Mouse (Mus musculus): ENCODE measurements around the gene Nubpl. TPM values are rescaled to one million over a fixed set of nuclear protein-coding genes. Genes with fewer than 3 reads are reported as not detected.
"Not testable (repeated sequence)": the region's sequence is repeated elsewhere in the genome, so short reads cannot be mapped to it uniquely, and the experiment has no call there.

Nubpl gene
- total RNA-seq (2021) = 1 to 10 TPM; 6.4 to 6.8 TPM

DNA sequence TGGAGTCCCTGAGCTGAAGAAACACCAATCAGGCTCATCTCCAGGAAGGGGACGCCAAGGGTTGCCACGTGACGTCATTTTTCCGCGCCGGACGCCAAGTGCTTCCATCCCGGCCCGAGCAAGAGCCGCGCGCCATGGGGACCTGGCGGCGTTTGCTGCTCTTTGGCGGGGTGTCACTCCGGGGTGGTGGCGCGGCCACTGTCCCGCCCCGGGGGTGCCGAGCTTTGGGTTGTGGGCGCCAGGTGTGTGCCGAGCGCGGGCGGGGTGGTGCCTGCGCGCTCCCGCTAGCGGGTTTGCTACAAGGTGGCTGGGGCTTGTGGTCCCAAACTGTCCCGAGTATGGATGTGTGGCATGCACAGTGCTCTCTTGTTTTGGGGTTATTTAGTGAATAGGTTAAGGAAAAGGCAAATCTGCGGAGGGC is at the start of gene Nubpl:
Gene Nubpl (plus strand): TSS at position 88 of the 421 bp plus-strand sequence.
- DNase-seq = peak; percentile 97

DNA sequence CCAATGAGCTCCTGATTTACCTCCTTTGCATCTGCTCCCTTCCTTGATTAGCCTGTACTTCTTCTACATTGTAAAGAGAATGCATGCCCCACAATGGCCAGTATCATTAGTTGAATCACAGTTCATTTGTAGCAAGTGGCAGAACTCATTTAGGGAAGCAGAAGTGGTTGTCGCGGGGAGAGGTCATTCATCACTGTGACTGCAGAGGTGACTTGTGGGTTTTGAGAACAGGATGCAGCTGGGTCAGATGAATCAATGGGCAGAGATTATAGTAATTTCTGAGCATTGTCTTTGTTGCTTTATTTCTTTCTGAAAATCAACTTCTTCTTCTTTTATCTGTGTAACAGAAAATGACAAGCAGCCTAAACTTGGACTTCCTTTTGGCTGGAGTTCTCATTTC is 48.2 kb upstream of the Nubpl start:
- no peak for DNase-seq

DNA sequence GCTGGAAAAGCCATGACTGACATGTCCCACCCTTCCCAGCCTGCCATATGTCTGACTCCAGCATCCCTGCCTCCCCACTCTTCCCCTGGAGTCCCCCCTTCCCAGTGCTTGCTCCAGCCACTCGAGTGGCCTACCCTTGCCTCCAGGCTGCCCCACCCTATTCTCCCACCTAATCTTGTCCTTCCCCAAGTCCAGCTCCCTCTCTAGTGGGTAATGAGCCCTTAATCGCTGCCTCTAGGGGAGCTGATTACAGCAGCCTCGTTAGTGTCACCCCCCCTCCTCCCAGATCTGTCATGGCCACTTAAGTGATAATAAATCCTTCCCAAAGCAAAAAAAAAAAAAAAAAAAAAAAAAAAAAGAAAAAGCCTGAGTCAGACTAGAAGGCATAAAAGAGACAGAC is 18.2 kb upstream of the Nubpl start:
- DNase-seq = not testable (repeated sequence)

DNA sequence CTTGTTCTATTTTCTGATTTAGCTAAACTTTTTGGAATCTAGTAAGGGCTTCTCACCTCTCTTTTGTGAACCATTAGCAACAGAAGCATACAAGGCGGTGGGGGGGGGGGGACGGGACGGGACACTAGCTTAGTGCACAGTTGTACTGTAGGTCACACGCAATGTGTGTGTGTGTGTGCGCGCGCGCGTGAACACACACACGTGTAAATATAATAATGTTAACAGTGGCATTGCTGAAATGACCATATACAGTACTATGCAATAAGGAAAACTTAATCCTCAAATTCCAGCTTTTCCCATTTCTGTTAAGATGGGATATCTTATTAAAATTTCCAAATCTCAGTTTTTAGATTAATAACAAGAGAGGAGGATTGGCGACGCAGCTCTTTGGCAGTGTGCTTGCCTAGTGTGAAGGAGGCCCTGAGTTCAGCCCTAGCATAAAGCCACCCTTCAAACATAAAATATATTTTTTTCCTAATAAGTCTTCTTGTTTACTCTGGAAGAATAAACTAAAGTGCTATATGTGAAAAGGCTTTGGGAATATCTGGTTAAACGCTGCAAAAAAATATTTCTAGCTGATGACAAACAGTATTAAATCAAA is 388 bp upstream of the Nubpl start:
- DNase-seq = no peak

DNA sequence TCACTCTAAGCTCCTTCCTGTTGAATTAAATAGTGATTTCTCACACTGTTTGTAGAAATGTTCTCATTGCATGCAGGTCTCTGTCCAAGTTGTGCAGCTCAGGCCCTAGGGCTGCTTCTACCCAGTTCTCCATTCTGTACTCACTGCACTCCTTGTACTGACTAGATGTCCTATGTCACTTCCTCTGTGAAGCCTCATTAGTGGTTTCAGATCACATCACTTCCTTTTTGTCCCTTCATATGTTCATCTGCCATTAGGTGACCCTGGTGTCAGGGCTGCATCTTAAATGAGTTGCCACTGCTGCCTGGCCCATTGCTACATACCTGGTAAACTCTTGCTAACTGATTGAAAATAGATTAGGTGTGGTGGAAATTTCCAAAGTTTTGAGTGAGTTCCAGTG is 22.7 kb downstream of the Nubpl start:
- DNase-seq = no peak

DNA sequence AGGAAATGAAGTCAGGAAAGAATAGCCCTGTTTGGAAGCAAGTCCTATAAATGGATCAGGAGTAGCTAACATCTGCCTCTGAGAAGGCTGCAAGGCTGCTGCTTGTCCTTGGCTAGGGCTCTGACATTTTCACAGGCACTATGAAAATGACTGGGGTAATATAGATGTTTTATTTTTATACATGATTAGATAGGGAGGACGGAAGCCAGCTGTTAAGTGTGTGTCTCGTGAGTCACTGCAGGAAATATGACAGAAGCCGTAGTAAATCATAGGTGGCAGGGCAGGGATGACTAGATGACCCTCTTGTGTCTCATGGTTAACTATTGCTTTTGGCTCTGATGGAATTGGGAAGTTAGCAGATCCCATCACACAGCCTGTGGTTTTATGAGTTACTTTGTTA is 28.9 kb downstream of the Nubpl start:
- DNase-seq = no peak

DNA sequence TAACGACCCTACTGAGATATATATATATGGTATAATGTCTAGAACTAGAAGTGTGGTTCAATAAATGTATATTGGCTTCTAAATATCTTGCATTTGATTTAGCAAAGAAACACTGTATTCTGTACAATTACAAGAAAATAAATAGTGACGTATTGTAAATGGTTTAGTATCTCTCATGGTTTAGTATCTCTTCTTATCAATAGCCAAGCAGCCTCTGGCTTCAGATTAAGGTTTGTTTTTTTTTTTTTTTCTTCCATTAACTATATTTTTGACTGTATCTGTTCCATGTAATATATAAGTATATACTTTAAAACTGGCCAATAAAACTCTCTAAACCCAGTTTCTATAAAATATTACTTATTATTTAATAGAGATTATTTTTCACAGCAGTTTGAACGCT is 31.5 kb downstream of the Nubpl start:
- no peak for DNase-seq

DNA sequence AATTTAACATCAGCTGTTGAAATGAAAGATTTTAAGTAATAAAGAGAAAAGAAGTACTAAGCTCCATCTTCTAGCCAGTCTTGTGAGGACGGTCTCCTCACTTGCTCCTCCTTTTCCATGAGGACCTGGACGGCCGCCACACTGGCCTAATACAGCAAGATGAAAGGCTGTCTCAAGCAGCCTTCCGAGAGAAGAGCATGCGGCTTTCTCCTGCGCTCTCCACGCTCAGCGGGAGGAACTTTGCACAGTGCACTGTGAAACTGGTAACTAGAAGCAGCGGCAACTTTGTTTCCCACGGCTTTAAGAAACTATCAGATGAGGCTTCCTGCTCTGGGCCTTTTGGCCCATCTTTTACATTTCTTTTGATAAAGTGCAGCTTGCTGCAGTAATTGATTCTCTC is 34.7 kb downstream of the Nubpl start:
- DNase-seq = peak; percentile 30

DNA sequence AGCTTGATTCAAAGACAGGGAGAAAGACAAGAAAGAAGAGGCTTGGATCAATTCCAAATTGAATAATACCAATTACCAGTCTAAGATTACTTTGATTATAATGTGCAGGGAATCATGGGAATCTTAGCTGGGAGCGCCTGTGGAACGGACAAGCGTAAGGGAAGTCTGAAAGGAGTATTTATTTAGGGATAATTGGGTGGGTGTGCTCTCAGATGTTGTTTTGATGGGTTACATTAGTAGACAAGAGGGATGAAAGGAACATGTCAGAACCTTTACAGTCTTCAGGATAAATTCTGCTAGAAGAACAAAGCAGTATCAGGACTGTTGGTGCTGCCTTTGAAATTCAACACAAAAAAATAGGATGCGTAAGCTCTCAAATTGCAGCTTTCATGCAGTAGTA is 40.8 kb downstream of the Nubpl start:
- no peak for DNase-seq

DNA sequence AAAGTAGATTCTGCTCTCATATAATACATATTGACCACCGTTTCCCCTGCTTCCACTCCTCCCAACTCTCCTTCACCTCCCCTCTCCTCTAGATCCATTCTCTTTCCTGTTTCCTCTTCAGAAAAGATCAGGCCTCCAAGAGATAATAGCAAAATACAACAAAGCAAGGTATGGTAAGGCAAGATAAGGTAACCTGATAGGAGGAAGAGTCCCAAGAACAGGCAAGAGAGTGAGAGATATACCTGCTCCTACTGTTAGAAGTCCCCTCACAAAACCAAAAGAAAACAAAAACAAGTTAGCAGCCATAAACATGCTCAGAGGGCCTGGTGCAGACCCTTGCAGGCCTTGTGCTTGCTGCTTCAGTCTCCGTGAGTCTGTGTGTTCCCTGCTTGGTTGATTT is 49.1 kb downstream of the Nubpl start:
- no peak for DNase-seq

DNA sequence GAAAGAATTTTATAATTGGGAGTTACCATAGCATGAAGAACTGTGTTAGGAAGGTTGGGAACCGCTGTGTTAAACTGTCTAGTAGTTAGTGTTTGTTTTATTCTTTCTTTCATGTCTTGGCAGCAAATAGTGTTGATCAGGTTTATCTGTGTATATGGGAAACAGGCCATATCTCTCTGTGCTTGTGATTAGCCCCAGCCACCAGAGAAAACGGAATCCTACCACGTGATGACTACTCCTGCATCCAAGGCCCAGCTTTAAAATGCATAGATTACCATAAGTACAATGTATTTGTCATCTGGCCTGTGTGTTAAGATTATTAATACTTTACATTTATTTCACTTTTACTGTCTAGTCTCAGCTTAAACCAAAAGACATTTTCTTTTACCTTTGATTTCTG is 51.9 kb downstream of the Nubpl start:
- DNase-seq = no peak

DNA sequence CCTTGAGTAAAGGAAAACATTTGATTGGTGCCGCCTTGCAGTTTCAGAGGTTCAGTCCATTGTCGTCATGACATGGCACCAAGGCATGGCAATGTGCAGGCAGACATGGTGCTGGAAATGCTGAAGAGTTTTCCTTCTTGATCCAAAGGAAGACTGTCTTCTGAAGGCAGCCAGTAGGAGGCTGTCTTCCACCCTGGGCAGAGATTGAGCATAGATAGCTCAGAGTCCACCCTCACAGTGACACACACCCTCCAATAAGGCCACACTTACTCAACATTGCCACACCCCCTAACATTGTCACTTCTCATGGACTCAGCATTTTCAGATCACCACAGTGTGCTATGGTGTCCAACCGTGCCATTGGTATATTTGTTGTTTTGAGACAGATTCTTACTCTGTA is 54.5 kb downstream of the Nubpl start:
- no peak for DNase-seq

DNA sequence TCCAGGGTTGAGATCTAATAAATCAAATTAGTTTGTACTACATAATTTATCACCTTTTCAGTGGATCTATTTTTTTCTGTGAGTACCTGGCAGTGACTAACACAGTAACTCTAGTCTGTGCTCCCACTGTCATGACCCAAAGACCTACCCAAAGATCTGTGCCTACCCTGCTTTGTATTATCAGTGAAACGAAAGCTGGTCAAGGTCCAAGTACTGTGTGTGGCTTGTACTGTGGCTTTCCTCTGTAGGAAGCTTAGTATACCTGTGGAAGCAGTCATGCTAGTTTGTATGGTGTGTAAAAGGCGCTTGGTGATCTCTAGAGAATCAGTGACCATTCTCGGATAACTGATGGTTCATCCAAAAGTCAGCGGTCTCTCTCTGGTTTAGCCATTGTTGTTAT is 57.4 kb downstream of the Nubpl start:
- DNase-seq = no peak

DNA sequence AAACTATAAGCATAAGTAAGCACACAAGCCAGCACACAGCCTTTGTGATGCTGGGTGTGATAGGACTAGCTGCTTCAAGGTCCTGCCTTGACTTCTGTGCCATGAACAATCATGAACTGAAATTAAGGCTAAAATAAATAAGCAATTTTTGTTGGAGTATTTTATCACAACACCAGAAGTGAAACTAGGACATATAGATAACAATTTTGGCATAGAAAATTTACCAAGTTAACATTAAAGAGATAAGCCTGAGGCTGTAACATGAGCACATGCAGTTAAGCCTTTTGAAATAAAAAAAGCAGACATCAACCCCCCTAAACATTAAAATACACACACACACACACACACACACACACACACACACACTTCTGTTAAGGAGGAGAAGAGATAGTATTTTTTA is 66.9 kb downstream of the Nubpl start:
- no peak for DNase-seq

DNA sequence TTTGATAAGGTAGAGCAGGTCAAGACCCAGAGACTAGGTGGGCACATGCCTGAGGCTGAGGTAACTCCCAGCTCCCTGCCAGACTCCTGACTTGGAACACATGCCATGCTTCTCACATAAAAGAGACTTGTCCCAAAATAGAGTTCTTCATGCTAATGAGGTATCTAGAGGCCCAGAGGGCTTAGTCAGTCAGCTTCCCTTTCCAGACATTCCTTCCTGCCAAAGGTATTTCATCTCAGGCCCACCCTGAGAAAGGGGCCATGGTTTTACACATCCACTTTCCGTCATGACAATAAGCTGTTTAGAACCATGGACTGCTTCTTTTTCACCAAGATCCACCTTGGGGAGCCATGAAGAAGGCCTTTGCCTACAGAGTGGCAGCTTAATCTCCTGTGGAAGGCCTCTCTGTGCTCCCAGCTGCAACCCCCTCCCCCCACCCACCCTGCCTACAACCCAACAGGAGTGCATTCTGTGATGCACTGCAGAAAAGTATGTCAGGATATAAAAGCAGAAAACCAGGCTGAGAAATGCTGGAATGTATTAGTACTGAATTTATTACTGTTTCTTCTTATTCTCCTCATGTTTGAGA is 88.8 kb downstream of the Nubpl start:
- DNase-seq = no peak

DNA sequence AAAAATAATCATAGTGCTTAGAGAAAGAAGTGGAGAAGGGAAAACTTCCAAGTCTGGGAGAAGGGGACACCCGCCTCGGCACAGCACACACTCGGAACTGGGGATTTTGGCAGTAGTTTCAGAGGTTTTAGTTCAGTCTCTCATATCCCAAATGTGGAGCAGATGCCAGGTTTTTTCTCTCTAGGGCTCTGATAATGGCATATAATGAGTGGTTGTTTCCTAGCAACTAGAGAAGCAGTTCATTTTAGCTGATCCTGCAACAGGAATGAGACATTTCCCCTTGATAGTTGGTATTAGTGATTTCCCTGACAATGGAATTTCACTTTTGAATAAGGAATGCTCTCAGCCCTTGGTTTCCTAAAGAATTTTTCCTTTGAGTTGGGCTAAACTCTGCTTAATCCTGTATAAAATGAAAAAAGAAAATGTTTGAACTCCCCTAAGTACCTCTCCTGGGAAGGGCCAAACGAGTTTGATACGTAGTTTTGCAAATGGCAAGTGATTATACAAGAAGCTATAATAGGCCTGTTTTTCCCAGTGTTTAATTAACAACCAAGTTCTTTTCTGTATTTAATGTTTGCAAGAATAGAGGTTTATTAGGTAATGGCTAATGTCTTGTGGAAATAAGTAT is 89.5 kb downstream of the Nubpl start:
- DNase-seq = no peak

DNA sequence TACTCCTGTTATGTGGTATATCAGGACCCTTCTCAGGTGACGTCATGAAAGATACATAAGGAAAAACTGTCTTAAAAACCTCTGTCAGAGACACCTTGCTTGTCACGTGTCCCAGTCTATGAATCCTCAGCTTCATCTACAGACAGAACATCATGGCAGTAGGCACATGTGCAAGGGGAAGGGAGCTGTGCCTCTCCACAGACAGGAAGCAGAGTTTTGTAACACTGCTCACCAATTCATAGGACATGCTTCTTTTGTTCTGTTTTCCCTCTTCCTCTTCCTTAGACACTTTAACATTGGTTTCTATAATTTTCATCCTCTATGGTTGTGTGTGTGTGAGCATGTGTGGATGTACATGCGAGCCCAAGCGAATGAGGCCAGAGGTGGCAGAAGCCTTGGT is 100.9 kb downstream of the Nubpl start:
- no peak for DNase-seq

DNA sequence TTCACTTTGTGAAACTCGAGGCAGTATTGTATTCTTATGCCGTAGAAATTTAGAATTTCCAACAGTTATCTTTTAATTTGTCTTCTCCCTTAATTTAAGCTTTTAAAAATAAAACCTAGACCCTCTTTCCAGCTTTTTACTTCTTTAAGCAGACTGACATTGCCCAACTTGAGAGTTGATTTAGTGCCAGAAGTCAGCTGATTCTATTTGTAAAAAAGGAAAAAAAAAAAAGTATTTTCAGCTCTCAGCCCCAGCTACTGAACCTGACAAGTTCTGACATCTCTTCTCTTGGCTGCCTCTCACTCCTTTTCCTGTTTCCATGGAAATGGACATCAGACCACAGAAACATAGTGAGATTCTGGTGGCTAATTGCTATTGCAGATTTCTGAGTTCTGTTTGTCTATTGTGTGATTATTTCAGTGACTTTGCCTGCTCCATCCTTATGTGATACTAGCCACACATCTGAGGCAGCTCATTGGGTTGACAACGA is 111.6 kb downstream of the Nubpl start:
- DNase-seq = no peak

DNA sequence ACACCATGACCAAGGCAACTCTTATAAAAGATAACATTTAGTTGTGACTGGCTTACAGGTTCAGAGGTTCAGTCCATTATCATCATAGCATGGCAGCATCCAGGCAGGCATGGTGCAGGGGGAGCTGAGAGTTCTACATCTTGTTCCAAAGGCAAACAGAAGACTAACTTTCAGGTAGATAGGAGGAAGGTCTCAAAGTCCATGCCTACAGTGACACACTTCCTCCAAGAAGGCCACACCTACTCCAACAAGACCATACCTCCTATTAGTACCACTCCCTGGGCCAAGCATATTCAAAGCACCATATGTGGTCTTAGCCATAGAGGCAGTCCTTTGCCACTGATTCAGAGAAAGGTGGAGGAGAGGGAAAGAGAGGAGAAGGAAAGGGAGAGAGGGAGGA is 113.6 kb downstream of the Nubpl start:
- DNase-seq = no peak

DNA sequence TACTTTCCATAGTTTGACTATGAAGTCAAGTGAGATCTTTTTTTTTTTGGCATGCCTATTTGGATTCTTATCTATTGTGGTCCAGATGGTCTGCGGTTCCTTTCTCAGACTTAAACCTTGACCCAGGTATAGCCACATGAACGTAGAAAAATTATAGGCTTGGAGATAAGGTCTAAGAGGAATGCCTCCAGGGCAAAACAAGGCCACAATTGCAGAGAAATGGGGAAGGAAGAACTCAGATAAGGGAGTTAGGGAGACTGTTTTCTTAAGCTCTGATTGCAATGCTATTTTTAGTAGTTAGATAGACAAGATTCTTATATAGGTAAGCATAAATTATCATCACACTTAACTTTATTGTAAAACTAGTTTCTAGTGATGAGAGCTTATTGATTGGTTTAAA is 117.3 kb downstream of the Nubpl start:
- no peak for DNase-seq

DNA sequence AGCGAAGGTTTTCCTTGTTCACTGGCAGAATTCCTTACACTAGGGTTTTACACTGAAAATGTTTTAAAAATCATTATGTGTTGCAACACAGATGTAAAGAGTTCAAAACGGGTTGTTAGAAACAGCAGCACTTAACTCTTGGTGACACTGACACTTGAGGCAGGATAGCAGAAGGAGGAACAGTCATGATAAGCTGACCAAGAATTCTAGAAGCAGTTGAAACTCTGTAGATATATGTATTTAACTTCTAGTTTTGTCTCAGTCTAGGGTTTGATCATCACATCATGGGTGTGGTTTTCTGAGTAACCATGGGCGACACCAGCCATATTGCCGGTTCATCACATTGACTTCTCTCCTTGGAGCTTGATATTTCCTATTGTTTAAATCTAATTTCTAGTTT is 127.4 kb downstream of the Nubpl start:
- no peak for DNase-seq

DNA sequence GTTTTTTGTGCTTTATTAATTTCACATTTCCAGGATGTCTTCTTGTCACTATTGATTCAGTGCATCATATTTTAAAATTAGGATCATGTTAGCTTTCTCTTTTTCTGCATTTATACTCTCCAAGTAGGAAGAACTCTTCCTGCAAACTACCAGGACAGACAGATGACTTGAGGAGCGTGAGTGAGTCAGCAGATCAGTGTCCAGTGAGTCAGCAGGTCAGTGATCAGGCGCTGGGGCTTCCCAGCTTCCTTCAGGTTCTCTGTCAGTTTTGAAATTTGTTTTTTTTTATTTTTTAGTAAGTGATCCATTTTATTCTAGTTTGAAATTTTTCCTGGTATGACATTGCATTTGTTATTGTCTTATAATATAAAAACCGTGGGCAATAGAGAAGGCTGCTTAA is 131.2 kb downstream of the Nubpl start:
- DNase-seq = no peak

DNA sequence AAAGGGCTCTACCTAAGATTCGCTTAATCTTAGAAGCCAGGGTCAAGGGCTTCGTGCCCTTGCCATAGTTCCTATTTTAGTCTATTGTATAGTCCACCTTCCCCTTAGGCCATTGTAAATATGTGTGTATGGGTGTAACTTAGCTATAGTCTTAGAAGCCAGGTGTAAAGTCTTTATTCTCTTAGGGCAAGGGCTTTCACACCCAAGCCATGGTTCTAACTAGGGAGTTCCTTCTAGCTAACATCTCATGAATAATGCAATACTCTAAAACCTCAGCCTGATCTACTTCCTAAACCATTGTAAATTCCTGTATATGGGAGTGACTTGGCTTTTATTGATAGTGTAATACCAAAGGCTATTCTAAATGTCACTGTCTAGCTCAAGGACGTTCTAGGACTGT is 134.4 kb downstream of the Nubpl start:
- DNase-seq = not testable (repeated sequence)

DNA sequence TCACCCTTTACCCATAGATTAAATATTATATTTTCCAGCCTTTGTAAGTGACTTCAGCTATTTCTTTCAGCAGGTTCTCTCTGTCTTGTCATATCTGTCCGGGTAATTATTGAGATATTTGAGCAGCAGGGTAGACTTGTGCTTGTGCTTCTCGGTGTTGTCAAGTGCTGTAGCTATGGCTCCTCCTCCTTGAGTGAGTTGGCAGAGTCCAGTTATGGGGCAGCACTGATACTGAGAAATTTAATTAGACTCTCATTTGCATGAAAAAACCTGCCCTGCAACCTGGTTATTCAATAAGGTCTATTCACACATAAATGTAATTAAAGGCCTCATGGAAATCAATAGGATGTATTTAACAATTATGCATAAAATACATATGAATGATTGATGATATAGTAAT is 145.2 kb downstream of the Nubpl start:
- DNase-seq = no peak

Measured in heart, postnatal 4 days (tissue).